Mouse (Mus musculus) cerebellum, adult (tissue): ENCODE data around the gene Tmem200a.
A peak's percentile ranks its signal among the peaks of the same experiment; 100 is the strongest.

Experiments used
- ATAC-seq: cut with Nextera tagmentation; 2 replicates; pipeline ENCODE4 v1.9.2; 2017; ENCODE audit warnings: mild to moderate bottlenecking, moderate library complexity, mixed read lengths; ENCODE audit not compliant: insufficient number of reproducible peaks, low FRiP score, low TSS enrichment

The Tmem200a gene

GRCm38 (mm10) chr10:25984056-25984455 is 94.8 kb downstream of the Tmem200a start:
- ATAC-seq, result no peak

- no peak for ATAC-seq
These were observed 96.2 kb downstream of the Tmem200a start for GRCm38 (mm10) chr10:25982617-25983016.

- ATAC-seq, result no peak
These were observed 116.0 kb downstream of the Tmem200a start for GRCm38 (mm10) chr10:25962863-25963262.

- ATAC-seq, result no peak
These were observed 117.8 kb downstream of the Tmem200a start for GRCm38 (mm10) chr10:25961066-25961465.

- ATAC-seq, result no peak
These were observed 119.8 kb downstream of the Tmem200a start for GRCm38 (mm10) chr10:25958762-25959753.

- no peak for ATAC-seq
These were observed 124.1 kb downstream of the Tmem200a start for GRCm38 (mm10) chr10:25954641-25955228.

GRCm38 (mm10) chr10:25952838-25953237 is 126.0 kb downstream of the Tmem200a start:
- ATAC-seq, result no peak

GRCm38 (mm10) chr10:25952150-25952549 is 126.7 kb downstream of the Tmem200a start:
- ATAC-seq, result no peak

- ATAC-seq, result no peak
These were observed 133.0 kb downstream of the Tmem200a start for GRCm38 (mm10) chr10:25945866-25946265.

- no peak for ATAC-seq
These were observed 134.2 kb downstream of the Tmem200a start for GRCm38 (mm10) chr10:25944641-25945040.

GRCm38 (mm10) chr10:25931796-25932195 is 147.1 kb downstream of the Tmem200a start:
- no peak for ATAC-seq

- ATAC-seq, result peak; percentile 49; the same call in 1 of the 2 replicates
These were observed 149.3 kb downstream of the Tmem200a start for GRCm38 (mm10) chr10:25929401-25930150.

GRCm38 (mm10) chr10:25928861-25929368 is 149.9 kb downstream of the Tmem200a start:
- ATAC-seq, result no peak

GRCm38 (mm10) chr10:25928448-25928786 is 150.4 kb downstream of the Tmem200a start:
- no peak for ATAC-seq

GRCm38 (mm10) chr10:25927553-25928447 is 151.1 kb downstream of the Tmem200a start:
- no peak for ATAC-seq

GRCm38 (mm10) chr10:25920640-25921278 is 158.1 kb downstream of the Tmem200a start:
- ATAC-seq, result peak; percentile 52; the same call in 1 of the 2 replicates

- ATAC-seq, result no peak
These were observed 160.7 kb downstream of the Tmem200a start for GRCm38 (mm10) chr10:25918103-25918502.

- no peak for ATAC-seq
These were observed 168.6 kb downstream of the Tmem200a start for GRCm38 (mm10) chr10:25910270-25910669.
